Mouse (Mus musculus): ENCODE results near the gene Pard3b.

Gene Pard3b

DNA sequence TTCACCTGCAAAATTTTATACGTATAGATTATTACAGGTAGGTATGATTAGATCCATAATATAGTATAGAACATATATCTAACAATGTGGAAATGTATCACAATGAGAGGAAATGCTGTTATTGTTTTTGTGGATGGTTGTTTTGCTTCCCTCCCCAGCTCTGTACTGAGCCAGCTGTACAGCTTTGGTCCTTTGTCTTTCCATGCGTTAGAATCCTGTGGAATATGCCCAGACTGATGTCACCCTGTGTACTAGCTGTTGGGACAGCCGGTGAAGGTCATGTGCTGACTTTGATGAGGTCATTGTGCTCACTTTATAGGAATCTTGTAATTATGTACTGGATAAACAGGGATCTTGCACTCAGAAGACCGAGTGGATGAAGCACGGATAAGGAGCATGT, 286.9 kb downstream of the Pard3b start:
- no peak for DNase-seq (ENCODE audit: low spot score)

- DNase-seq (ENCODE audit: low spot score) = no peak
Measured at GRCm38 (mm10) chr1:61928131-61928761, 289.6 kb downstream of the Pard3b start.

- no peak for DNase-seq (ENCODE audit: low spot score)
Measured at GRCm38 (mm10) chr1:61933574-61933973, 294.9 kb downstream of the Pard3b start.

- no peak for DNase-seq (ENCODE audit: low spot score)
Measured at GRCm38 (mm10) chr1:61934760-61935159, 296.1 kb downstream of the Pard3b start.

DNA sequence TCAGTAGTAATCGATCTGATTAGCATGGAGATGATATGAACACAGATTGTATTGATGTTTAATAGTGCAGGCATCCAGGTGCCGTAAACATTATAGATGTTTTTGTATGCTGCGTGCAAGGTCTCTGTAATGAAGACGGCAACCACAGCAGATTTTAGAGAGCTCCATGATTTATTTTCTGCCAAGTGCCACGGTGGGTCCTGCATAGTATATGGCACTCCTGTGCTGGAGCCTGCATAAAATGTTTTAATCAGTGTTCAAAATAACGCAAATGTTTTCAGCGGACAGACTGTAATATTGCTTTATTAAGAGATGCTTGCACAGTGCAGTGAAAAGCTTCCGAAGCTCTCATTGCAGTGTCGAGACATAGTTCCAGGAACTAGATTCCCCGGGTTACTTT, 301.3 kb downstream of the Pard3b start:
- DNase-seq (ENCODE audit: low spot score) = no peak

- DNase-seq (ENCODE audit: low spot score) = no peak
Measured at GRCm38 (mm10) chr1:61961533-61961932, 322.9 kb downstream of the Pard3b start.

- no peak for DNase-seq (ENCODE audit: low spot score)
Measured at GRCm38 (mm10) chr1:61962571-61962970, 323.9 kb downstream of the Pard3b start.

- DNase-seq (ENCODE audit: low spot score) = no peak
Measured at GRCm38 (mm10) chr1:61967124-61967523, 328.5 kb downstream of the Pard3b start.

- DNase-seq (ENCODE audit: low spot score) = no peak
Measured at GRCm38 (mm10) chr1:61967807-61968206, 329.2 kb downstream of the Pard3b start.

DNA sequence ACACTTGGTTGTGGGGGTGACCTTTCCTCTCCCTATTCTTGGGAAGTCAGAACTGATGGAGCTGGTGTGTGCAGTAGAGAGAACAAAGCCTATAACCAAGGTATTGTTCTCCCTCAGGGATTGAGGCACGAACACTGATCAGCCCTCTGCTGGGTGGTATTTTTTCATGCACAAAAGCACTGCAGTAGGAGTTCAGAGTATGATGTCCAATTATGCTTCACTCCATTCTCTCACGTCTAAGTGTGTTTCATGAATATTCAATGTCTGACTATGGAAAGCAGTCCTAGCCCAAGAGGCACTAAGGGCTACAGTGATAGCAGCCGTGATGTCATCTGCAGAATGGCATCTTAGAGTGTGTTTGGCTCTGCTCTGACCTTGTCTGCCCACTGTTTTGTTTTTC, 359.1 kb downstream of the Pard3b start:
- DNase-seq (ENCODE audit: low spot score) = no peak

- DNase-seq (ENCODE audit: low spot score) = no peak
Measured at GRCm38 (mm10) chr1:62008811-62009210, 370.2 kb downstream of the Pard3b start.

DNA sequence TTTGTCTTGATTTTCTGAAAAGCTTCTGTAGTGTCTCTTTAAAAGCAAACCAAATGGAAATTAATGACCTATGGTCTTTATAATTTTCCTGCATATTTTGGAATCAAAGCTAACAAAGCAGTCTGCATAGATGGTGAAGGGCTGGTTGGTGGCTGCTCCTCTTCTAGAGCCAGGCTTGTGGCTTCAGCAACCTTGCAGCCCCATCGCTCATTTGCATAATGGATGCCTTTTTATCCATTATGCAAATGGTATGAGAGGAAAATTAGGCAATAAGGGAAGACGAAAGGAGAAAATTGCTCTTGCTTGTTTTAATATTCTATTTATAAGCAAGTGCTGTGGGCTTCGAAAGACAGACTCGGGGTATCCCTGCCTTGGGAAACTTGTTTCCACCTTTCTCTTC, 373.1 kb downstream of the Pard3b start:
- no peak for DNase-seq (ENCODE audit: low spot score)

- no peak for DNase-seq (ENCODE audit: low spot score)
Measured at GRCm38 (mm10) chr1:62016536-62017300, 378.1 kb downstream of the Pard3b start.

DNA sequence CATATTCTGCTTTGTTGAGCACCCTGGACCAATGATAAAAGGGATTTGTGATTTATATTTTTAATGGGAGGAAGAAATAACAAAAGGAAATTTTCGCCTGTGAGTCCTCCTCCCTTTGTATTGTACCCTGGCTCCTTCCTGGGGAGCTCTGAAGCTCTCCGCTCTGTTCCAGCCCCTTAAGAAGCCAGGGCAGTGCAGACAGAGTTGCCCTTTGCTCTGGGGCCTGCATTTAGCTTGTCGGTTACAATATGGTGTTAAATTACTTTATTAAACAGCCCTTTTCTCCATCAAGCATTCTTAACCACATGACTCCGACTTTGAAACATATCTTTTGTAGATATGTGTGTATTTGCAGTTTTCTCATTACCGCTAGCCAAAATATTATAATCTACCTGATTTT, 379.7 kb downstream of the Pard3b start:
- DNase-seq (ENCODE audit: low spot score) = no peak

DNA sequence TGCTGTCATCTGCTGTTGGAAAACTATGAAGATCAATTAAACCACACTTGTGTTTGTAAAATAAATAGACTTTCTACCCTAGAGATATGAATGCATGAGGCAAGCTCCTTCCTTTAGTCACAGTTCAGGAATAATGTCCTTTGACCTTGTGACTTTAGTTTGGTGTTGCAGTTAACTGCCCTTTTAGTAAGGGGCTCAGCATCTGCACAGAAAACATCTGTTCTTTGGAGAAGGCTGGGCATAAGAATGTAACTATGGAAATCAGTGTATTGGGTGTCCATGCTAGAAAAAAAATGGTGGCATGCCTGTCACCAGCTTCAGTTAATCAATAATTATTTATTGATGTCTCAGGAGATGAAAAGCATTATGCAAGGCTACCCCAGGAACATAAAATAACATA, 381.1 kb downstream of the Pard3b start:
- DNase-seq (ENCODE audit: low spot score) = no peak

GRCm38 (mm10) chr1:62041718-62042117, 403.1 kb downstream of the Pard3b start:
- no peak for DNase-seq (ENCODE audit: low spot score)

DNA sequence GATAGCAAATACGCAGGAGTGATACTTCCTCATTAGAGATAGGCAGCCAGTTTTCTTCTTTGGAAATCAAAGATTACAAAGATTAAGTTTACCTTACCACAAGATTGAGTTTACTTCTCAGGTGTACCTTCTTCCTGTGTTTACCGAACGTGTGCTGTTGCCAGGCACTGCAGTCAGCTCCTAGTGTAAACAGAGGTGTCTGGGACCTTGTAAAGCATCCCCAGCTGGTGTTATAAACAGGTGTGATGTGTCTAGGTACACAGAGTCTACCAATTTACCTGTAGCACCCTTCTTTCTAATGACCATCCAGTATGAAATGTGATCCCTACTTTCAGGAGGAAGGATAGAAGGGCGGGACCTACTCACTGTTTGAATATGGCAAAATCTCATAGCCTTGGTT, 410.0 kb downstream of the Pard3b start:
- DNase-seq (ENCODE audit: low spot score) = no peak

DNA sequence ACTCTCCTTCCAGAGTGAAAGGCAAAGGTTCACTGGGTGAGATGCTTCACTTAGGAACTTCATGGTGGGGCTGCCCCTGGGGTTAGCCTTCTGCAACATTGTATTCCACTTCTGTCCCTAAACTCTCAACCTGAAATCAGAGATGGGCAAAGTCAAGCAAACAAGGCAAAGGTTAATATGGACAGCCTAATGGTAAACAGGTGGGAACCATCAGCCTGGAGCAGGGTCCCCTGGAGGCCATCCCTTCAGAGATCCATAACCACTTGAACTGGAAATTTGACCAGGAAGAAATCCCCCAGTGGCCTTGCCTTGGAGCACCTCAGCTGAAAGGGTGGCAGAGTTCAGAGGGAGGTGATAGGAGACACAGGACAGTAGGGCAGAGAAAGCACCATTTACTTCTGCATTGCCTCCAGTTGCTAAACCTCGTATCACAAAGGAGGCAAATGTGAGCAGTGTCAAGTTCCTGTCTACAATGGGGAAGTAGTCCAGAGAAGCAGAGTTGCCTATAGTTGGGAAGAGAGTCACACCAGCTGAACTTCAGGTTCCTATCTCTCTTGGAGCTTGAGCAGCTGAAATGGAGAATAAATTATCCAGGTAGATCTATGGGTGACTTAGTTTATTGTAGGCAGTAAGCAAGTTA, 412.7 kb downstream of the Pard3b start:
- DNase-seq (ENCODE audit: low spot score) = no peak

- no peak for DNase-seq (ENCODE audit: low spot score)
Measured at GRCm38 (mm10) chr1:62053167-62053638, 414.6 kb downstream of the Pard3b start.

DNA sequence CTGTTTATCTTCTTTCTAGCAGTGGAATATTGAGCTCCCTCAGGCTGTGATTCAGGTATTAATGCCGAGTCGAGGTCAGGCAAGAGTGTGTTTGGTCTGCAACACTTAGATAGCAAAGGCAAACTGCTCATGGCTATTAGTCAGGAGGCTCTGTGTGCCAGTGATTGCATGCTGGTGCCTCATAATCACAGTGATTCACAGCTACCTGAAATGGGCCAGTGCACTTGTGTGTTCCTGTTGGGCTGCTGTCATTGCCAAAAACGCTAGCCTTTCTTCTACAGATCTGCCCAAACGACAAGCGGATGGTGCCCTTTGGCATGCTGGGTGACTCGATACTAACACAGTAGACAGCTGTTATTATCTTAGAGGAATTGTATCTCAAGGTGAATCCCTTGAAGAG, 416.7 kb downstream of the Pard3b start:
- DNase-seq (ENCODE audit: low spot score) = no peak

DNA sequence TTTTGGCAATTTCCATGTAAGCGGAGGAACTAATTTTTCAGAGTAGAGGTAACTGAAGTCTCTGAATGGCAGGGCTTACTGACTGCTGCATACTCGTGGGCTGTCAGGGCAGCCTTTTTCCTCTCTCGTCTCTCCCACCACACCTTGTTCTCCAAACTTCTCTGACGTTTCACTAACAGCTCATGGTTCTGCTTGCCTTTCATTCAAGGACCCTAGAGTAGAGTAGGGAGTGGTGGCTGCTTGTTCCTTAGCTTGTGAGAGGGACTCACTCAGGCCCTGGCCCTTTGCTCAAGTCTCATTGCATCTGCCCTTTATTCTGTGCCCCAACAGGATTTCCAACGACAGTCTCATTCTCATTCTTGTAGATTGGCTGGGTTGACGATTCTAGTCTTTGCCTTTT, 432.0 kb downstream of the Pard3b start:
- DNase-seq (ENCODE audit: low spot score) = no peak

GRCm38 (mm10) chr1:62071139-62071538, 432.5 kb downstream of the Pard3b start:
- DNase-seq (ENCODE audit: low spot score) = no peak

GRCm38 (mm10) chr1:62076171-62076570, 437.5 kb downstream of the Pard3b start:
- no peak for DNase-seq (ENCODE audit: low spot score)
